Mouse (Mus musculus): ENCODE measurements around the gene Trp53rka. TPM values are rescaled to one million over a fixed set of nuclear protein-coding genes. Genes with fewer than 3 reads are reported as not detected.

The Trp53rka gene
- polyA plus RNA-seq, 1 experiment from 2014 or later, result 25.6 TPM

GRCm38 (mm10) chr2:165493587-165494210 lies 575 bp upstream of the Trp53rka start:
- 21% methylated on average over 17 of the region's 17 CpGs for WGBS
- peak overlapping the region; percentile 94 for H3K4me2 ChIP-seq (ENCODE audit: low read depth, low read length)
- no peaks in the 10 kb centered on the region for H3K27me3 ChIP-seq (ENCODE audit: control insufficient read depth, insufficient read depth, low read length)
- peak overlapping the region; percentile 86 for H3K9ac ChIP-seq (ENCODE audit: low read length)
- peak overlapping the region; percentile 72 for H3K27ac ChIP-seq (ENCODE audit: low read length)
- H3K4me3 ChIP-seq (ENCODE audit: low read length), result peak overlapping the region; percentile 76
- H3K4me1 ChIP-seq (ENCODE audit: control insufficient read depth, insufficient read depth, low read length), result peaks cover 11% of the 10 kb centered on the region
- peaks cover 10% of the 10 kb centered on the region for H3K36me3 ChIP-seq (ENCODE audit: control insufficient read depth, insufficient read depth)
- H3K9me3 ChIP-seq (replicated peaks; ENCODE audit: control insufficient read depth, low read length), result no peaks in the 10 kb centered on the region
- ATAC-seq (replicated peaks; ENCODE audit: extremely low read depth, insufficient read depth, low FRiP score), result no peak

GRCm38 (mm10) chr2:165486881-165487535 lies 6.1 kb downstream of the Trp53rka start:
- no peak for ATAC-seq (replicated peaks; ENCODE audit: extremely low read depth, insufficient read depth, low FRiP score)
- Histone ChIP-seq H3K27me3 (ENCODE audit: control insufficient read depth, insufficient read depth, low read length) (no peaks in the 10 kb centered on the region), H3K9me3 (replicated peaks; ENCODE audit: control insufficient read depth, low read length) (no peaks in the 10 kb centered on the region), H3K4me3 (ENCODE audit: low read length) (no peak overlapping the region), H3K4me1 (ENCODE audit: control insufficient read depth, insufficient read depth, low read length) (peaks cover 7% of the 10 kb centered on the region), H3K4me2 (ENCODE audit: low read depth, low read length) (no peak overlapping the region), H3K9ac (ENCODE audit: low read length) (no peak overlapping the region), H3K36me3 (ENCODE audit: control insufficient read depth, insufficient read depth) (peaks cover 10% of the 10 kb centered on the region), H3K27ac (ENCODE audit: low read length) (no peak overlapping the region)
- WGBS, result 15% methylated on average over 8 of the region's 8 CpGs

GRCm38 (mm10) chr2:165486401-165486800 lies 6.7 kb downstream of the Trp53rka start:
- no peak for ATAC-seq (replicated peaks; ENCODE audit: extremely low read depth, insufficient read depth, low FRiP score)
- H3K36me3 ChIP-seq (ENCODE audit: control insufficient read depth, insufficient read depth), result peaks cover 10% of the 10 kb centered on the region
- no peaks in the 10 kb centered on the region for H3K27me3 ChIP-seq (ENCODE audit: control insufficient read depth, insufficient read depth, low read length)
- no peak overlapping the region for H3K27ac ChIP-seq (ENCODE audit: low read length)
- no peak overlapping the region for H3K4me2 ChIP-seq (ENCODE audit: low read depth, low read length)
- peaks cover 6% of the 10 kb centered on the region; the same call in 1 of the 2 replicates for H3K4me1 ChIP-seq (ENCODE audit: control insufficient read depth, insufficient read depth, low read length)
- H3K9ac ChIP-seq (ENCODE audit: low read length), result no peak overlapping the region
- no peaks in the 10 kb centered on the region for H3K9me3 ChIP-seq (replicated peaks; ENCODE audit: control insufficient read depth, low read length)
- H3K4me3 ChIP-seq (ENCODE audit: low read length), result no peak overlapping the region
- WGBS, result 69% methylated on average over 5 of the region's 5 CpGs

GRCm38 (mm10) chr2:165485826-165486225 lies 7.3 kb downstream of the Trp53rka start:
- Histone ChIP-seq H3K4me2 (ENCODE audit: low read depth, low read length) (no peak overlapping the region), H3K9ac (ENCODE audit: low read length) (no peak overlapping the region), H3K4me3 (ENCODE audit: low read length) (no peak overlapping the region), H3K27ac (ENCODE audit: low read length) (no peak overlapping the region), H3K9me3 (replicated peaks; ENCODE audit: control insufficient read depth, low read length) (no peaks in the 10 kb centered on the region), H3K4me1 (ENCODE audit: control insufficient read depth, insufficient read depth, low read length) (peaks cover 6% of the 10 kb centered on the region; the same call in 1 of the 2 replicates), H3K27me3 (ENCODE audit: control insufficient read depth, insufficient read depth, low read length) (no peaks in the 10 kb centered on the region), H3K36me3 (ENCODE audit: control insufficient read depth, insufficient read depth) (peaks cover 9% of the 10 kb centered on the region)
- ATAC-seq (replicated peaks; ENCODE audit: extremely low read depth, insufficient read depth, low FRiP score), result no peak
- WGBS, result 62% methylated on average over 3 of the region's 3 CpGs

- 45% methylated on average over 6 of the region's 6 CpGs for WGBS
- no peaks in the 10 kb centered on the region for H3K27me3 ChIP-seq (ENCODE audit: control insufficient read depth, insufficient read depth, low read length)
Measured at GRCm38 (mm10) chr2:165484152-165484551, 9.0 kb downstream of the Trp53rka start.

GRCm38 (mm10) chr2:165482003-165482402 lies 11.1 kb downstream of the Trp53rka start:
- Histone ChIP-seq H3K4me2 (ENCODE audit: low read depth, low read length) (no peak overlapping the region), H3K4me1 (ENCODE audit: control insufficient read depth, insufficient read depth, low read length) (peaks cover 5% of the 10 kb centered on the region; the same call in 1 of the 2 replicates), H3K27me3 (ENCODE audit: control insufficient read depth, insufficient read depth, low read length) (no peaks in the 10 kb centered on the region), H3K4me3 (ENCODE audit: low read length) (no peak overlapping the region), H3K36me3 (ENCODE audit: control insufficient read depth, insufficient read depth) (no peaks in the 10 kb centered on the region), H3K9ac (ENCODE audit: low read length) (no peak overlapping the region), H3K9me3 (replicated peaks; ENCODE audit: control insufficient read depth, low read length) (no peaks in the 10 kb centered on the region), H3K27ac (ENCODE audit: low read length) (no peak overlapping the region)
- ATAC-seq (replicated peaks; ENCODE audit: extremely low read depth, insufficient read depth, low FRiP score), result no peak
- 52% methylated on average over 8 of the region's 8 CpGs for WGBS

More at GRCm38 (mm10) chr2:165484152-165484551, 9.0 kb downstream of the Trp53rka start:
- Histone ChIP-seq H3K27ac (ENCODE audit: low read length) (no peak overlapping the region), H3K4me2 (ENCODE audit: low read depth, low read length) (no peak overlapping the region), H3K9me3 (replicated peaks; ENCODE audit: control insufficient read depth, low read length) (no peaks in the 10 kb centered on the region), H3K4me1 (ENCODE audit: control insufficient read depth, insufficient read depth, low read length) (peaks cover 6% of the 10 kb centered on the region; the same call in 1 of the 2 replicates), H3K4me3 (ENCODE audit: low read length) (no peak overlapping the region), H3K36me3 (ENCODE audit: control insufficient read depth, insufficient read depth) (no peaks in the 10 kb centered on the region), H3K9ac (ENCODE audit: low read length) (no peak overlapping the region)
- no peak for ATAC-seq (replicated peaks; ENCODE audit: extremely low read depth, insufficient read depth, low FRiP score)

- H3K4me3 ChIP-seq (ENCODE audit: low read length), result no peak overlapping the region
- no peaks in the 10 kb centered on the region for H3K9me3 ChIP-seq (replicated peaks; ENCODE audit: control insufficient read depth, low read length)
- 61% methylated on average over 5 of the region's 5 CpGs for WGBS
- H3K4me2 ChIP-seq (ENCODE audit: low read depth, low read length), result no peak overlapping the region
- no peak overlapping the region for H3K27ac ChIP-seq (ENCODE audit: low read length)
- H3K9ac ChIP-seq (ENCODE audit: low read length), result no peak overlapping the region
- ATAC-seq (replicated peaks; ENCODE audit: extremely low read depth, insufficient read depth, low FRiP score), result no peak
- peaks cover 28% of the 10 kb centered on the region for H3K27me3 ChIP-seq (ENCODE audit: control insufficient read depth, insufficient read depth, low read length)
- no peaks in the 10 kb centered on the region for H3K4me1 ChIP-seq (ENCODE audit: control insufficient read depth, insufficient read depth, low read length)
- no peaks in the 10 kb centered on the region for H3K36me3 ChIP-seq (ENCODE audit: control insufficient read depth, insufficient read depth)
Measured at GRCm38 (mm10) chr2:165475850-165476249, 17.3 kb downstream of the Trp53rka start.

GRCm38 (mm10) chr2:165475412-165475811 lies 17.7 kb downstream of the Trp53rka start:
- Histone ChIP-seq H3K4me3 (ENCODE audit: low read length) (no peak overlapping the region), H3K36me3 (ENCODE audit: control insufficient read depth, insufficient read depth) (no peaks in the 10 kb centered on the region), H3K27ac (ENCODE audit: low read length) (no peak overlapping the region), H3K4me1 (ENCODE audit: control insufficient read depth, insufficient read depth, low read length) (no peaks in the 10 kb centered on the region), H3K9me3 (replicated peaks; ENCODE audit: control insufficient read depth, low read length) (no peaks in the 10 kb centered on the region), H3K9ac (ENCODE audit: low read length) (no peak overlapping the region), H3K4me2 (ENCODE audit: low read depth, low read length) (no peak overlapping the region), H3K27me3 (ENCODE audit: control insufficient read depth, insufficient read depth, low read length) (peaks cover 28% of the 10 kb centered on the region)
- no peak for ATAC-seq (replicated peaks; ENCODE audit: extremely low read depth, insufficient read depth, low FRiP score)
- 78% methylated on average over 7 of the region's 7 CpGs for WGBS

GRCm38 (mm10) chr2:165473003-165473402 lies 20.1 kb downstream of the Trp53rka start, which contains the start of gene Slc13a3:
Slc13a3 (minus strand) TSS chr2:165473230.
- H3K27ac ChIP-seq (ENCODE audit: low read length), result no peak within 1 kb of the TSS
- H3K4me2 ChIP-seq (ENCODE audit: low read depth, low read length), result peak within 1 kb of the TSS; percentile 47
- ATAC-seq (replicated peaks; ENCODE audit: extremely low read depth, insufficient read depth, low FRiP score), result no peak; the same call in 1 of the 2 replicates
- peak within 1 kb of the TSS; percentile 20; the same call in 1 of the 2 replicates for H3K4me3 ChIP-seq (ENCODE audit: low read length)
- peaks cover 28% of the 10 kb centered on the region for H3K27me3 ChIP-seq (ENCODE audit: control insufficient read depth, insufficient read depth, low read length)
- H3K36me3 ChIP-seq (ENCODE audit: control insufficient read depth, insufficient read depth), result no peaks in the 10 kb centered on the region
- no peaks in the 10 kb centered on the region for H3K4me1 ChIP-seq (ENCODE audit: control insufficient read depth, insufficient read depth, low read length)
- WGBS, result 3% methylated on average over 31 of the region's 35 CpGs
- no peaks in the 10 kb centered on the region for H3K9me3 ChIP-seq (replicated peaks; ENCODE audit: control insufficient read depth, low read length)
- H3K9ac ChIP-seq (ENCODE audit: low read length), result no peak within 1 kb of the TSS

All from heart, embryonic 16.5 days (tissue).